Comparison of ENCODE assay signal across 8 mouse cellular contexts in the genomic region with DNA sequence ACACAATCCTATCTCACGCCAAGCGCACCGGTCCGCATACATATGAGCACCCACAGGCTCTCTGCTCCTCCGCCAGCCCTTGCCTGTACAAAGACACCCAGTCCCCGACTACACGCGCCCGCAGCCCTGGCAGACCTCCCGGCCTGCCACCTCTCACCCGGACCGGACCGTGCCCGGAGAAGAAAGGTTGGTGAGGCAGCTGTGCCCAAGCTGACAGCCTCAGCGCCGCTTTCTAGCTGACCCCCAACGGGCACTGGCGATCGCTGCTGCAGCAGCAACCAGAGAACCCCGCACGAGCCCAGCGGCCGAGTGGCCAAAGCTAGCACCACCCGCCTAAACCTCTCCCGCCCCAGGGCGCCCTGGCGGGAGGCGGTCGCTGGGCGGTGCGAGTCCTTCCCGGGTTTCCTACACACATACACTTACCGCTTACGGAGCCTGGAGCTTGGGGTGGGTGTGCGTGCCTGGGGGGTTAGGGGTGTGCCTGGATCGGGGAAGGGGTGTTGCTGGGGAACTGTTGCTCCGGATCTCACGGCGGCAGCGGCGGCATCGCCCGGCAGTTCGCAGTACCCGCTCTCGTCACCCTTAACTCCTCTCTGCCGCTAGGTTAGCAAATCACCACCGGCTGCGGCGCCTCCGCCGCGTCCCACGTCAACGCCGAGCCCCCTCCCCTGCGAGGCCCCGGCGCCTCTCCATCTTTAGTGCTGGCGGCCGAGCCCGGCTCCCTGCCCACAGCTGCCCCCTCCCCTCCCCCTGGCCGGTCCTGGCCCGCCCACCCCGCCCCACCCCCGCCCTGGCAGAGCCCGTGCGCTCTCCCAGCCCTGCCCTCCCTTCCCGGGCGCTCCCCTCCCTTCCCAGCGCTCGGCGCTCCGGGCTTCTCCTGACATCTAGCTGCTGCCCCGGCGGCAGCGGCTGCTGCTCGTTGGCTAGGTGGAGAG. TPM values are rescaled to one million over a fixed set of nuclear protein-coding genes. Genes with fewer than 3 reads are reported as not detected.
DNase-seq lines count a peak whose midpoint lies in the region; ATAC-seq and TF ChIP-seq lines count a peak whose summit lies in the region.

A gene (minus strand): TSS at position 592 of the 935 bp plus-strand sequence.

- H3K9ac ChIP-seq in hindbrain, embryonic 14.5 days, result peak within 1 kb of the TSS; percentile 71

- H3K9me3 ChIP-seq in hindbrain, embryonic 14.5 days (ENCODE audit: control insufficient read depth, low read length), result no peaks in the 10 kb centered on the region

- intact Hi-C loops in gastrocnemius, adult 2 months (cut with DNase I), result loop anchor here (1.0 to 2.0 kb wide), 3 partner anchors 95 to 190 kb away; no protein-coding TSS in a partner anchor
- intact Hi-C loops in left cerebral cortex, adult 2 months (cut with DNase I), result loop anchor here (1.0 to 5.0 kb wide), 3 partner anchors 99 to 188 kb away; no protein-coding TSS in a partner anchor

- peak; percentile 80 to 81 for DNase-seq in adrenal gland, adult 18-20 months (ENCODE audit: low spot score in 2 of 2)
- peak; percentile 73 to 82 for DNase-seq in cerebellum, postnatal 4 days (ENCODE audit: low spot score in 2 of 2)
- peak; percentile 95 for DNase-seq in gastrocnemius, adult 2 months
- DNase-seq in hindbrain, embryonic 14.5 days (ENCODE audit: low spot score), result peak; percentile 80
- peak; percentile 72 to 81 for DNase-seq in left cerebral cortex, adult 2 months (ENCODE audit: extremely low spot score in 1 of 2, low spot score in 2 of 2)
- DNase-seq in lung, postnatal 36 days, result peak; percentile 92
- DNase-seq in retina, postnatal 1 day, result peak; percentile 95
- DNase-seq in urinary bladder, postnatal 4 days (ENCODE audit: low spot score in 2 of 2), result peak; percentile 74 to 76

- TF ChIP-seq CTCF in gastrocnemius, adult 2 months (IDR thresholded peaks at IDR 0.05), result peak; percentile 63
- peak; percentile 26 for TF ChIP-seq CTCF in left cerebral cortex, adult 2 months (IDR thresholded peaks at IDR 0.05)

- ATAC-seq in hindbrain, embryonic 14.5 days (ENCODE audit: low FRiP score), result peak; percentile 82

- peaks cover 23% of the 10 kb centered on the region for H3K27me3 ChIP-seq in hindbrain, embryonic 14.5 days (ENCODE audit: control insufficient read depth, insufficient read depth, low read length)

- H3K36me3 ChIP-seq in hindbrain, embryonic 14.5 days (replicated peaks; ENCODE audit: control insufficient read depth, insufficient read depth), result peaks cover 6% of the 10 kb centered on the region; the same call in 1 of the 2 replicates

- H3K27ac ChIP-seq in gastrocnemius, adult 2 months, result peak within 1 kb of the TSS; percentile 99
- peak within 1 kb of the TSS; percentile 47; the same call in 1 of the 2 replicates for H3K27ac ChIP-seq in hindbrain, embryonic 14.5 days
- H3K27ac ChIP-seq in left cerebral cortex, adult 2 months, result peak within 1 kb of the TSS; percentile 95

- peak within 1 kb of the TSS; percentile 93 for H3K4me2 ChIP-seq in hindbrain, embryonic 14.5 days (replicated peaks)

- peaks cover 11% of the 10 kb centered on the region; the same call in 1 of the 2 replicates for H3K4me1 ChIP-seq in hindbrain, embryonic 14.5 days (replicated peaks; ENCODE audit: control insufficient read depth, insufficient read depth, low read length)

- H3K4me3 ChIP-seq in gastrocnemius, adult 2 months, result peak within 1 kb of the TSS; percentile 92
- peak within 1 kb of the TSS; percentile 75 for H3K4me3 ChIP-seq in hindbrain, embryonic 14.5 days (replicated peaks; ENCODE audit: low read length)
- H3K4me3 ChIP-seq in left cerebral cortex, adult 2 months, result peak within 1 kb of the TSS; percentile 93

- WGBS in hindbrain, embryonic 14.5 days, result under 1% methylated on average over 65 of the region's 78 CpGs

RNA-seq across cellular contexts. Expression of the gene that starts here (rescaled TPM):
- total RNA-seq in adrenal gland, adult 18-20 months (2021), result 10 to 100 TPM; 77.6 to 92.0 TPM
- total RNA-seq in gastrocnemius, adult 2 months (2021), result 100 to 1,000 TPM; 163 to 166 TPM
- polyA plus RNA-seq in hindbrain, embryonic 14.5 days (2014; fragmentation: Nextera tagmentation; extraction: Ambion mirVana), result 5.3 and 6.0 TPM in 2 replicates
- 100 to 1,000 TPM in 1 of 2 experiments, 10 to 100 TPM in 1; 92.9 to 111 TPM for total RNA-seq in left cerebral cortex, adult 2 months (2021)

Comparison
In these comparisons a context has a peak if more than half of its experiments do, and no peak if none do; other contexts are left out.
1. Peak in every context shown above with its lines: DNase-seq, ATAC-seq, H3K4me3 ChIP-seq and H3K27ac ChIP-seq.
2. H3K27ac ChIP-seq: peak in every context shown above with its lines; median percentile 99 in gastrocnemius, adult 2 months; 95 in left cerebral cortex, adult 2 months; 47 in hindbrain, embryonic 14.5 days.